Mouse (Mus musculus): ENCODE data around the gene Cry2.

The Cry2 gene

GRCm38 (mm10) chr2:92455704-92456103 is 21.9 kb upstream of the Cry2 start:
- Histone ChIP-seq H3K27me3 (ENCODE audit: insufficient read depth, low read length) (peaks cover 38% of the 10 kb centered on the region), H3K36me3 (ENCODE audit: insufficient read depth, low read length) (peaks cover 32% of the 10 kb centered on the region), H3K4me3 (replicated peaks; ENCODE audit: low read length) (no peak overlapping the region), H3K9me3 (ENCODE audit: low read length) (no peaks in the 10 kb centered on the region), H3K4me1 (replicated peaks; ENCODE audit: low read depth, low read length) (peaks cover 42% of the 10 kb centered on the region)
- no peak for TF ChIP-seq POU5F1 (IDR thresholded peaks at IDR 0.05; ENCODE audit: borderline replicate concordance, low read length)
- TF ChIP-seq NANOG (IDR thresholded peaks at IDR 0.05; ENCODE audit: borderline replicate concordance, low read length): no peak
- no peak for TF ChIP-seq CTCF (conservative IDR thresholded peaks at IDR 0.05; ENCODE audit: low read length)

GRCm38 (mm10) chr2:92454166-92454565 is 20.3 kb upstream of the Cry2 start:
- Histone ChIP-seq H3K36me3 (ENCODE audit: insufficient read depth, low read length) (peaks cover 32% of the 10 kb centered on the region), H3K27me3 (ENCODE audit: insufficient read depth, low read length) (peaks cover 23% of the 10 kb centered on the region), H3K9me3 (ENCODE audit: low read length) (no peaks in the 10 kb centered on the region), H3K4me1 (replicated peaks; ENCODE audit: low read depth, low read length) (peaks cover 28% of the 10 kb centered on the region), H3K4me3 (replicated peaks; ENCODE audit: low read length) (no peak overlapping the region)
- TF ChIP-seq CTCF (conservative IDR thresholded peaks at IDR 0.05; ENCODE audit: low read length) (no peak), NANOG (IDR thresholded peaks at IDR 0.05; ENCODE audit: borderline replicate concordance, low read length) (no peak), POU5F1 (IDR thresholded peaks at IDR 0.05; ENCODE audit: borderline replicate concordance, low read length) (no peak)

GRCm38 (mm10) chr2:92451126-92451525 is 17.3 kb upstream of the Cry2 start:
- H3K27me3 ChIP-seq (ENCODE audit: insufficient read depth, low read length): no peaks in the 10 kb centered on the region
- no peak overlapping the region for H3K4me3 ChIP-seq (replicated peaks; ENCODE audit: low read length)
- H3K4me1 ChIP-seq (replicated peaks; ENCODE audit: low read depth, low read length): peaks cover 12% of the 10 kb centered on the region
- TF ChIP-seq NANOG (IDR thresholded peaks at IDR 0.05; ENCODE audit: borderline replicate concordance, low read length) (no peak), POU5F1 (IDR thresholded peaks at IDR 0.05; ENCODE audit: borderline replicate concordance, low read length) (no peak), CTCF (conservative IDR thresholded peaks at IDR 0.05; ENCODE audit: low read length) (no peak)
- H3K36me3 ChIP-seq (ENCODE audit: insufficient read depth, low read length): peaks cover 18% of the 10 kb centered on the region
- H3K9me3 ChIP-seq (ENCODE audit: low read length): no peaks in the 10 kb centered on the region

- H3K4me3 ChIP-seq (replicated peaks; ENCODE audit: low read length): no peak overlapping the region
- no peak for TF ChIP-seq NANOG (IDR thresholded peaks at IDR 0.05; ENCODE audit: borderline replicate concordance, low read length)
- no peak for TF ChIP-seq POU5F1 (IDR thresholded peaks at IDR 0.05; ENCODE audit: borderline replicate concordance, low read length)
- peak; percentile 18; the same call in 1 of the 2 replicates for TF ChIP-seq CTCF (conservative IDR thresholded peaks at IDR 0.05; ENCODE audit: low read length)
- peaks cover 13% of the 10 kb centered on the region for H3K4me1 ChIP-seq (replicated peaks; ENCODE audit: low read depth, low read length)
- H3K27me3 ChIP-seq (ENCODE audit: insufficient read depth, low read length): no peaks in the 10 kb centered on the region
- H3K36me3 ChIP-seq (ENCODE audit: insufficient read depth, low read length): no peaks in the 10 kb centered on the region
- no peaks in the 10 kb centered on the region for H3K9me3 ChIP-seq (ENCODE audit: low read length)
Measured at GRCm38 (mm10) chr2:92447121-92447740, 13.4 kb upstream of the Cry2 start.

GRCm38 (mm10) chr2:92446656-92447055 is 12.8 kb upstream of the Cry2 start:
- Histone ChIP-seq H3K9me3 (ENCODE audit: low read length) (no peaks in the 10 kb centered on the region), H3K36me3 (ENCODE audit: insufficient read depth, low read length) (no peaks in the 10 kb centered on the region), H3K4me1 (replicated peaks; ENCODE audit: low read depth, low read length) (peaks cover 7% of the 10 kb centered on the region), H3K4me3 (replicated peaks; ENCODE audit: low read length) (no peak overlapping the region), H3K27me3 (ENCODE audit: insufficient read depth, low read length) (no peaks in the 10 kb centered on the region)
- TF ChIP-seq POU5F1 (IDR thresholded peaks at IDR 0.05; ENCODE audit: borderline replicate concordance, low read length): no peak
- TF ChIP-seq CTCF (conservative IDR thresholded peaks at IDR 0.05; ENCODE audit: low read length): no peak
- TF ChIP-seq NANOG (IDR thresholded peaks at IDR 0.05; ENCODE audit: borderline replicate concordance, low read length): no peak

- Histone ChIP-seq H3K4me1 (replicated peaks; ENCODE audit: low read depth, low read length) (peaks cover 6% of the 10 kb centered on the region; the same call in 1 of the 2 replicates), H3K9me3 (ENCODE audit: low read length) (no peaks in the 10 kb centered on the region), H3K27me3 (ENCODE audit: insufficient read depth, low read length) (no peaks in the 10 kb centered on the region), H3K36me3 (ENCODE audit: insufficient read depth, low read length) (no peaks in the 10 kb centered on the region), H3K4me3 (replicated peaks; ENCODE audit: low read length) (no peak overlapping the region)
- TF ChIP-seq NANOG (IDR thresholded peaks at IDR 0.05; ENCODE audit: borderline replicate concordance, low read length) (no peak), POU5F1 (IDR thresholded peaks at IDR 0.05; ENCODE audit: borderline replicate concordance, low read length) (no peak), CTCF (conservative IDR thresholded peaks at IDR 0.05; ENCODE audit: low read length) (no peak)
Measured at GRCm38 (mm10) chr2:92445890-92446289, 12.0 kb upstream of the Cry2 start.

- no peak for TF ChIP-seq NANOG (IDR thresholded peaks at IDR 0.05; ENCODE audit: borderline replicate concordance, low read length)
- TF ChIP-seq CTCF (conservative IDR thresholded peaks at IDR 0.05; ENCODE audit: low read length): no peak
- TF ChIP-seq POU5F1 (IDR thresholded peaks at IDR 0.05; ENCODE audit: borderline replicate concordance, low read length): no peak
- Histone ChIP-seq H3K9me3 (ENCODE audit: low read length) (no peaks in the 10 kb centered on the region), H3K27me3 (ENCODE audit: insufficient read depth, low read length) (no peaks in the 10 kb centered on the region), H3K4me3 (replicated peaks; ENCODE audit: low read length) (no peak overlapping the region), H3K4me1 (replicated peaks; ENCODE audit: low read depth, low read length) (peaks cover 6% of the 10 kb centered on the region; the same call in 1 of the 2 replicates), H3K36me3 (ENCODE audit: insufficient read depth, low read length) (no peaks in the 10 kb centered on the region)
Measured at GRCm38 (mm10) chr2:92444376-92444775, 10.5 kb upstream of the Cry2 start.

GRCm38 (mm10) chr2:92443313-92443712 is 9.5 kb upstream of the Cry2 start:
- TF ChIP-seq POU5F1 (IDR thresholded peaks at IDR 0.05; ENCODE audit: borderline replicate concordance, low read length): no peak
- TF ChIP-seq CTCF (conservative IDR thresholded peaks at IDR 0.05; ENCODE audit: low read length): no peak
- no peak for TF ChIP-seq NANOG (IDR thresholded peaks at IDR 0.05; ENCODE audit: borderline replicate concordance, low read length)
- H3K9me3 ChIP-seq (ENCODE audit: low read length): no peaks in the 10 kb centered on the region

More at GRCm38 (mm10) chr2:92443313-92443712, 9.5 kb upstream of the Cry2 start:
- H3K27me3 ChIP-seq (ENCODE audit: insufficient read depth, low read length): no peaks in the 10 kb centered on the region
- H3K4me3 ChIP-seq (replicated peaks; ENCODE audit: low read length): no peak overlapping the region
- peaks cover 6% of the 10 kb centered on the region; the same call in 1 of the 2 replicates for H3K4me1 ChIP-seq (replicated peaks; ENCODE audit: low read depth, low read length)
- H3K36me3 ChIP-seq (ENCODE audit: insufficient read depth, low read length): no peaks in the 10 kb centered on the region
